Mouse (Mus musculus) heart, postnatal 14 days (tissue): ENCODE results near the gene Ccdc177. TPM values are rescaled to one million over a fixed set of nuclear protein-coding genes. Genes with fewer than 3 reads are reported as not detected.

ENCODE experiments used
- DNase-seq, 2 experiments: peaks; one replicate each; pipeline ENCODE4 v3.0.0; 2021 to 2022
- intact Hi-C: fragments of 180-260 bp; cut with DNase I; formaldehyde crosslinking; loops from one replicate; pipeline ENCODE4 v1.15.1; 2025
- total RNA-seq, 2 experiments: library from RNA; stranded (reverse); gene quantifications; 2 replicates each; pipeline ENCODE4 v1.2.3; 2021

Gene Ccdc177
- total RNA-seq, 2 experiments from 2014 or later: 0.07 TPM; not detected in 1

GRCm38 (mm10) chr12:80746031-80746813 is 14.3 kb downstream of the Ccdc177 start:
- peak; percentile 13 to 19 for DNase-seq
- intact Hi-C loops: no loop called here

GRCm38 (mm10) chr12:80744614-80745013 is 15.9 kb downstream of the Ccdc177 start:
- DNase-seq: no peak

GRCm38 (mm10) chr12:80739482-80739881 is 21.0 kb downstream of the Ccdc177 start:
- intact Hi-C loops: no loop called here
- DNase-seq: peak in 1 of 2 experiments; percentile 29

More at GRCm38 (mm10) chr12:80744614-80745013, 15.9 kb downstream of the Ccdc177 start:
- intact Hi-C loops: no loop called here

- intact Hi-C loops: no loop called here
- DNase-seq: no peak
Measured at GRCm38 (mm10) chr12:80737283-80737600, 23.2 kb downstream of the Ccdc177 start.

GRCm38 (mm10) chr12:80736464-80737282 is 23.8 kb downstream of the Ccdc177 start:
- intact Hi-C loops: no loop called here
- peak; percentile 46 to 52 for DNase-seq

GRCm38 (mm10) chr12:80734526-80735470 is 25.7 kb downstream of the Ccdc177 start:
- DNase-seq: no peak
- intact Hi-C loops: no loop called here

- intact Hi-C loops: no loop called here
- DNase-seq: peak; percentile 47 to 63
Measured at GRCm38 (mm10) chr12:80730567-80730966, 29.9 kb downstream of the Ccdc177 start.

- intact Hi-C loops: loop anchor here (2.0 to 5.0 kb wide), 2 partner anchors 31 to 233 kb away; partner anchors contain the start of gene Ccdc177
- no peak for DNase-seq
Measured at GRCm38 (mm10) chr12:80729758-80730530, 30.5 kb downstream of the Ccdc177 start.

- DNase-seq: peak in 1 of 2 experiments; percentile 28
- intact Hi-C loops: loop anchor here (2.0 to 5.0 kb wide), 2 partner anchors 32 to 232 kb away; partner anchors contain the start of gene Ccdc177
Measured at GRCm38 (mm10) chr12:80728814-80729213, 31.7 kb downstream of the Ccdc177 start.

- DNase-seq: no peak
Measured at GRCm38 (mm10) chr12:80728207-80728606, 32.3 kb downstream of the Ccdc177 start.

GRCm38 (mm10) chr12:80724853-80725559 is 35.5 kb downstream of the Ccdc177 start:
- peak; percentile 85 to 90 for DNase-seq
- intact Hi-C loops: loop anchor here (5.0 kb wide), 3 partner anchors 43 to 568 kb away; no protein-coding TSS in a partner anchor

More at GRCm38 (mm10) chr12:80728207-80728606, 32.3 kb downstream of the Ccdc177 start:
- intact Hi-C loops: loop anchor here (2.0 to 5.0 kb wide), 2 partner anchors 33 to 231 kb away; partner anchors contain the start of gene Ccdc177

- DNase-seq: no peak
- intact Hi-C loops: loop anchor here (5.0 kb wide), 2 partner anchors 39 to 564 kb away; no protein-coding TSS in a partner anchor
Measured at GRCm38 (mm10) chr12:80721458-80721857, 39.0 kb downstream of the Ccdc177 start.

GRCm38 (mm10) chr12:80720507-80720906 is 40.0 kb downstream of the Ccdc177 start:
- intact Hi-C loops: loop anchor here (5.0 kb wide), 2 partner anchors 38 to 563 kb away; no protein-coding TSS in a partner anchor
- DNase-seq: no peak

GRCm38 (mm10) chr12:80719141-80719540 is 41.3 kb downstream of the Ccdc177 start:
- intact Hi-C loops: no loop called here
- DNase-seq: no peak

- no peak for DNase-seq
- intact Hi-C loops: no loop called here
Measured at GRCm38 (mm10) chr12:80715915-80716314, 44.6 kb downstream of the Ccdc177 start.

GRCm38 (mm10) chr12:80706915-80707604 is 53.4 kb downstream of the Ccdc177 start:
- DNase-seq: no peak
- intact Hi-C loops: loop anchor here (10.0 kb wide), 1 partner anchor 522 kb away; no protein-coding TSS in a partner anchor

- intact Hi-C loops: loop anchor here (10.0 kb wide), 1 partner anchor 522 kb away; no protein-coding TSS in a partner anchor
- no peak for DNase-seq
Measured at GRCm38 (mm10) chr12:80706208-80706914, 54.1 kb downstream of the Ccdc177 start.
